Mouse (Mus musculus) layer of hippocampus, adult 8-10 months (tissue): Measurements from ENCODE around the gene Gm20931. TPM values are rescaled to one million over a fixed set of nuclear protein-coding genes. Genes with fewer than 3 reads are reported as not detected.
"Not testable (repeated sequence)": the region's sequence is repeated elsewhere in the genome, so short reads cannot be mapped to it uniquely, and the experiment has no call there.

Experiments
- DNase-seq, 2 experiments: peaks; one replicate each; pipeline ENCODE4 v3.0.0; 2022; ENCODE audit warnings: low spot score in 2 of 2
- total RNA-seq, 4 experiments: library from RNA; stranded (reverse); gene quantifications; 2 replicates each; pipeline ENCODE4 v1.2.4; 2022

The Gm20931 gene
- not detected for total RNA-seq

DNA sequence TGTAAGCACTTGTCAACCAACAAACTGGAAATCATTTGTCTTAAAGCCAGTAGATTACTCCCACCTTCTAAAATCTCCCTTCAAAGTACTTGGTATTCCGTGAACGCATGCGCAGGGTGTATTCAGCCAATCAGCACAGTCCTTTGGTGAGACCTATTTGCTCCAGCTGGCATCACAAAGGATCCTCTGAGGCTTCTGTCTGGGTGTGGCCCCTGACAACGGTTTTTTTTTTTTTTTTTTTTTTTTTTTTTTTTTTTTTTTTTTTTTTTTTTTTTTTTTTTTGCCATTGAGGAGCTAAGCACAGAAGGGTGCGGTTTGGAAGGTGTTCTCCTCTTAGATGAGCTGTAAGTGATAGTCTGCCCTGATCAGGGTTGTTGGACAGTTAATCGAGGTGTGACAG, at the start of gene Gm20931:
TSS of gene Gm20931 (plus strand) at position 301 of the 400 bp plus-strand sequence.
- DNase-seq = not testable (repeated sequence)
